Mouse (Mus musculus) liver, postnatal 0 days (tissue): ENCODE measurements around the gene Hsd17b1. TPM values are rescaled to one million over a fixed set of nuclear protein-coding genes. Genes with fewer than 3 reads are reported as not detected.
A peak's percentile ranks its signal among the peaks of the same experiment; 100 is the strongest.

Experiments used
- ATAC-seq: fragments of 200-750 bp; cut with Nextera tagmentation; 2 replicates; pipeline ENCODE4 v1.8.0; 2017; ENCODE audit warnings: mild to moderate bottlenecking, moderate library complexity
- DNase-seq: peaks from one replicate; pipeline ENCODE4 v3.0.0-alpha.2; 2016
- H3K27ac ChIP-seq: fragments of 300-500 bp; sonication (generic); 2 replicates; pipeline ENCODE4 v1.5.1; 2014; ENCODE audit warnings: antibody characterized with exemption, moderate library complexity, mild to moderate bottlenecking, low read depth
- H3K27me3 ChIP-seq: fragments of 300-500 bp; sonication (generic); 2 replicates; pipeline ENCODE4 v1.6.1; 2014; ENCODE audit warnings: low read length, control low read depth, mixed read lengths; ENCODE audit not compliant: insufficient read depth
- H3K36me3 ChIP-seq: fragments of 300-500 bp; sonication (generic); replicated peaks from 2 replicates; pipeline ENCODE4 v1.6.1; 2014; ENCODE audit warnings: mild to moderate bottlenecking, control low read depth, low read length, moderate library complexity, mixed read lengths; ENCODE audit not compliant: insufficient read depth
- H3K4me1 ChIP-seq: fragments of 300-500 bp; sonication (generic); 2 replicates; pipeline ENCODE4 v1.6.1; 2014; ENCODE audit warnings: antibody characterized with exemption, mild to moderate bottlenecking, control low read depth; ENCODE audit not compliant: insufficient read depth
- H3K4me2 ChIP-seq: fragments of 300-500 bp; sonication (generic); 2 replicates; pipeline ENCODE4 v1.6.1; 2014; ENCODE audit warnings: low read depth, mild to moderate bottlenecking, low read length, moderate library complexity, mixed read lengths
- H3K4me3 ChIP-seq: fragments of 300-500 bp; sonication (generic); 2 replicates; pipeline ENCODE4 v1.5.1; 2014; ENCODE audit warnings: low read depth, low read length
- H3K9ac ChIP-seq: fragments of 300-500 bp; sonication (generic); replicated peaks from 2 replicates; pipeline ENCODE4 v1.6.1; 2014; ENCODE audit warnings: mild to moderate bottlenecking, moderate library complexity
- H3K9me3 ChIP-seq: fragments of 300-500 bp; sonication (generic); 2 replicates; pipeline ENCODE4 v1.6.1; 2016; ENCODE audit warnings: mild to moderate bottlenecking, control low read depth, low read length, mixed read lengths
- CTCF ChIP-seq: sonication (generic); IDR thresholded peaks from 2 replicates; pipeline ENCODE4 v1.5.1; 2016; ENCODE audit warnings: antibody characterized with exemption, low read depth
- EP300 ChIP-seq: IDR thresholded peaks from 2 replicates; pipeline ENCODE4 v1.6.1; 2016; ENCODE audit warnings: antibody characterized with exemption, low read depth, mild to moderate bottlenecking
- WGBS: fragments of 180-500 bp; shearing (Covaris S2); extraction: QIAGEN DNeasy Blood & Tissue Kit; methylation state at CpG from one replicate; pipeline ENCODE4 v1.1.7; 2014; ENCODE audit not compliant: insufficient replicate concordance; 5-methylcytosine and 5-hydroxymethylcytosine counted together
- polyA plus RNA-seq: library from polyadenylated mRNA; unstranded; fragments of >200 nt; fragmentation: Nextera tagmentation; extraction: Ambion mirVana; gene quantifications from 2 replicates; pipeline ENCODE4 v1.2.1, GENCODE M21; 2015

Hsd17b1 gene
- polyA plus RNA-seq, 1 experiment from 2014 or later: 0.23 TPM

GRCm38 (mm10) chr11:101062971-101063675, 15.1 kb upstream of the Hsd17b1 start:
- peak overlapping the region; percentile 58 for H3K4me2 ChIP-seq
- 0 out of 2 replicates have a peak overlapping the region, but pooled peaks have one; percentile 1 for H3K4me3 ChIP-seq
- peak overlapping the region; percentile 58 for H3K9ac ChIP-seq
- TF ChIP-seq CTCF: no peak
- TF ChIP-seq EP300: no peak
- DNase-seq (peak; percentile 72), ATAC-seq (no peak)
- no peaks in the 10 kb centered on the region for H3K9me3 ChIP-seq
- H3K27me3 ChIP-seq: no peaks in the 10 kb centered on the region
- peak overlapping the region; percentile 98 for H3K27ac ChIP-seq
- peaks cover 22% of the 10 kb centered on the region for H3K36me3 ChIP-seq
- H3K4me1 ChIP-seq: peaks cover 50% of the 10 kb centered on the region
- 53% methylated on average over 14 of the region's 14 CpGs for WGBS

- peaks cover 16% of the 10 kb centered on the region for H3K36me3 ChIP-seq
- H3K4me3 ChIP-seq: peak overlapping the region; percentile 1; the same call in 1 of the 2 replicates
- H3K27ac ChIP-seq: peak overlapping the region; percentile 98
- H3K27me3 ChIP-seq: no peaks in the 10 kb centered on the region
- WGBS: 3% methylated on average over 12 of the region's 12 CpGs
- peak overlapping the region; percentile 58 for H3K9ac ChIP-seq
- no peaks in the 10 kb centered on the region for H3K9me3 ChIP-seq
- ATAC-seq (peak; percentile 93), DNase-seq (peak; percentile 87)
- H3K4me2 ChIP-seq: peak overlapping the region; percentile 58
- TF ChIP-seq EP300 (peak; percentile 93), CTCF (no peak)
- H3K4me1 ChIP-seq: peaks cover 50% of the 10 kb centered on the region
These were observed 14.4 kb upstream of the Hsd17b1 start for GRCm38 (mm10) chr11:101063676-101064327.

- Histone ChIP-seq H3K9me3 (no peaks in the 10 kb centered on the region), H3K4me2 (peak overlapping the region; percentile 58), H3K27me3 (no peaks in the 10 kb centered on the region), H3K4me3 (no peak overlapping the region), H3K4me1 (peaks cover 53% of the 10 kb centered on the region), H3K27ac (peak overlapping the region; percentile 98), H3K9ac (peak overlapping the region; percentile 58; the same call in 1 of the 2 replicates), H3K36me3 (peaks cover 11% of the 10 kb centered on the region)
- TF ChIP-seq EP300 (no peak), CTCF (no peak)
- ATAC-seq (no peak), DNase-seq (no peak)
- WGBS: 66% methylated on average over 4 of the region's 4 CpGs
These were observed 13.7 kb upstream of the Hsd17b1 start for GRCm38 (mm10) chr11:101064462-101064861.

GRCm38 (mm10) chr11:101065002-101065401, 13.2 kb upstream of the Hsd17b1 start:
- Histone ChIP-seq H3K4me2 (no peak overlapping the region), H3K9me3 (no peaks in the 10 kb centered on the region), H3K4me3 (no peak overlapping the region), H3K27me3 (no peaks in the 10 kb centered on the region), H3K36me3 (peaks cover 11% of the 10 kb centered on the region), H3K9ac (no peak overlapping the region), H3K27ac (peak overlapping the region; percentile 98), H3K4me1 (peaks cover 54% of the 10 kb centered on the region)
- 68% methylated on average over 9 of the region's 9 CpGs for WGBS
- DNase-seq (no peak), ATAC-seq (no peak)
- TF ChIP-seq EP300 (no peak), CTCF (no peak)

GRCm38 (mm10) chr11:101066549-101067412, 11.4 kb upstream of the Hsd17b1 start:
- peak; percentile 13; the same call in 1 of the 2 replicates for TF ChIP-seq EP300
- peak; percentile 99 for TF ChIP-seq CTCF
- peak overlapping the region; percentile 98 for H3K27ac ChIP-seq
- H3K36me3 ChIP-seq: peaks cover 11% of the 10 kb centered on the region
- DNase-seq (peak; percentile 89), ATAC-seq (no peak)
- H3K4me2 ChIP-seq: peak overlapping the region; percentile 74
- H3K27me3 ChIP-seq: no peaks in the 10 kb centered on the region
- peak overlapping the region; percentile 47; the same call in 1 of the 2 replicates for H3K9ac ChIP-seq
- peaks cover 59% of the 10 kb centered on the region for H3K4me1 ChIP-seq
- peak overlapping the region; percentile 33 for H3K4me3 ChIP-seq
- no peaks in the 10 kb centered on the region for H3K9me3 ChIP-seq
- WGBS: 19% methylated on average over 18 of the region's 18 CpGs
